Mouse (Mus musculus) liver (tissue): Measurements from ENCODE around the gene Pnkd.
"Not testable (repeated sequence)": the region's sequence is repeated elsewhere in the genome, so short reads cannot be mapped to it uniquely, and the experiment has no call there.

Experiments
- DNase-seq: peaks from one replicate; pipeline ENCODE4 v3.0.0-alpha.2; 2020; ENCODE audit warnings: mixed read lengths

The Pnkd gene

GRCm38 (mm10) chr1:74332241-74332763, 47.6 kb downstream of the Pnkd start:
- peak; percentile 97 for DNase-seq

- no peak for DNase-seq
Measured at GRCm38 (mm10) chr1:74332930-74333329, 48.2 kb downstream of the Pnkd start.

GRCm38 (mm10) chr1:74334607-74335006, 49.9 kb downstream of the Pnkd start:
- no peak for DNase-seq

GRCm38 (mm10) chr1:74335033-74335432, 50.3 kb downstream of the Pnkd start:
- no peak for DNase-seq

- DNase-seq, result no peak
Measured at GRCm38 (mm10) chr1:74335436-74336170, 50.9 kb downstream of the Pnkd start.

- DNase-seq, result no peak
Measured at GRCm38 (mm10) chr1:74337241-74337771, 52.6 kb downstream of the Pnkd start.

- DNase-seq, result no peak
Measured at GRCm38 (mm10) chr1:74338013-74338412, 53.3 kb downstream of the Pnkd start.

GRCm38 (mm10) chr1:74338626-74339025, 53.9 kb downstream of the Pnkd start:
- no peak for DNase-seq

- no peak for DNase-seq
Measured at GRCm38 (mm10) chr1:74339917-74340316, 55.2 kb downstream of the Pnkd start.

- no peak for DNase-seq
Measured at GRCm38 (mm10) chr1:74340361-74340764, 55.6 kb downstream of the Pnkd start.

- not testable (repeated sequence) for DNase-seq
Measured at GRCm38 (mm10) chr1:74340992-74341391, 56.3 kb downstream of the Pnkd start.

- DNase-seq, result no peak
Measured at GRCm38 (mm10) chr1:74341898-74342297, 57.2 kb downstream of the Pnkd start.

GRCm38 (mm10) chr1:74342308-74342707, 57.6 kb downstream of the Pnkd start:
- DNase-seq, result no peak

GRCm38 (mm10) chr1:74343161-74343560, 58.4 kb downstream of the Pnkd start:
- no peak for DNase-seq

- no peak for DNase-seq
Measured at GRCm38 (mm10) chr1:74344163-74344916, 59.6 kb downstream of the Pnkd start.

- DNase-seq, result no peak
Measured at GRCm38 (mm10) chr1:74351185-74351769, 66.5 kb downstream of the Pnkd start.

- no peak for DNase-seq
Measured at GRCm38 (mm10) chr1:74352532-74353096, 67.9 kb downstream of the Pnkd start.

GRCm38 (mm10) chr1:74353453-74354229, 68.9 kb downstream of the Pnkd start:
- no peak for DNase-seq

GRCm38 (mm10) chr1:74357531-74357930, 72.8 kb downstream of the Pnkd start:
- no peak for DNase-seq

- DNase-seq, result no peak
Measured at GRCm38 (mm10) chr1:74359952-74360517, 75.3 kb downstream of the Pnkd start.

- peak; percentile 56 for DNase-seq
Measured at GRCm38 (mm10) chr1:74361812-74362211, 77.1 kb downstream of the Pnkd start, which contains the start of gene Catip. Gene Catip, plus strand, starts transcription at chr1:74362108.
